Mouse (Mus musculus): ENCODE data around the gene Capn3. TPM values are rescaled to one million over a fixed set of nuclear protein-coding genes. Genes with fewer than 3 reads are reported as not detected.
A peak's percentile ranks its signal among the peaks of the same experiment; 100 is the strongest.

Capn3 gene
- polyA plus RNA-seq, 1 experiment from 2014 or later = 6.1 TPM

DNA sequence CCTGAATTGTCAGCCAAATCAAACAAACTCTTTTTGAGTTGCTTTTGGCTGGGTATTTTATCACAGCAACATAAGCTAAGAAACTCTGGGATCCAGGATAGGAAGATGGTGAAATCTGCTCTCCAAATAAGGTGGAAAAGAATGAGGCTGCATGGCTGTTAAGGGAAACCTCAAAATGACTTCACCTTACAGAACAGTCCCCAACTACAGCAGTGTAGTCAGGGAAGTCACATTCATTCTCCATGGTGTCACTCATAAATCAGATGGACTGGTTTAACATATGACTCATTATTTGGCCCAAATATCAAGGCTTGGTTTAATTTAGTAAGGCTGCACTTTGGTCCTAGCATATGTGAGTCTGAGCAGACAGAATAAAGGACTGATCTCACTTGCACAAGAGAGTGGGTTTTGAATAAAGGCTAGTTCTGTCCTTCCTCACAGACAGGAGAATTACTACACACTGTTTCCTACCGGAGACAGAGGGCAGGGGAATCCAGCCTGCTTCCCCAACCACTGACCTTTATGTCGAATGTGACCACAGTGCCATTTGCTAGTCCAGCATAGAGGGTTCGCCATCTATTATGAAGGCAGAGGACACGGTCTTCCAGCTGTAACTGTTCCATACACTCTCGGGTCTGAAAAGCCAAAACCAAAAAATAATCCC is 62.9 kb downstream of the Capn3 start:
- no peak overlapping the region for H3K4me3 ChIP-seq (replicated peaks)
- H3K9ac ChIP-seq = no peak overlapping the region
- ATAC-seq (ENCODE audit: low read depth) = no peak
- no peaks in the 10 kb centered on the region for H3K9me3 ChIP-seq (replicated peaks)
- no peaks in the 10 kb centered on the region for H3K4me1 ChIP-seq (replicated peaks)
- H3K27ac ChIP-seq = no peak overlapping the region
- no peak for DNase-seq
- H3K36me3 ChIP-seq = peaks cover 91% of the 10 kb centered on the region
- H3K4me2 ChIP-seq = no peak overlapping the region
- WGBS (ENCODE audit: insufficient replicate concordance) = 78% methylated on average over 5 of the region's 5 CpGs
- no peaks in the 10 kb centered on the region for H3K27me3 ChIP-seq

DNA sequence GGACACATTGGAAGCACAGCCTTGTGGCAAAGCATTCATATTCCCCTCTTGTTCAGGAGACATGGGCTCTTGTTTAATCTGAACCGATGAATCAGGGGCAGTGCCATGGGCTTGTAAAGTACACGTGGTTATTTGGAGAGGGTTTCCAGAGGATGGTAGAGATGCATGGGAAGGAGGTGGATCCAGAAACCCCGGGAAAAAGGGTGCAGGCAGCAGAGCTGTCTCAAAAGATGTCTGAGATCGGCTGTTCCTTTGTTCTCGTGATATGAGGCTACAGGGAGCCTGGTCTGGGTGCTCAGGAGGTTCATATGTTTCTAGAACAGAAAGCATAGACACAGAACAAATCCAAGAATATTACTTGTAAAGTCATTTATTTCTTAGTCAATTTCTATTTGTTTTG is 71.0 kb downstream of the Capn3 start:
- H3K4me2 ChIP-seq = no peak overlapping the region
- no peak overlapping the region for H3K27ac ChIP-seq
- no peak overlapping the region for H3K4me3 ChIP-seq (replicated peaks)
- peaks cover 93% of the 10 kb centered on the region for H3K36me3 ChIP-seq
- ATAC-seq (ENCODE audit: low read depth) (no peak), DNase-seq (no peak)
- H3K4me1 ChIP-seq (replicated peaks) = 0 out of 2 replicates have a peak, but pooled peaks cover 5% of the 10 kb centered on the region
- 75% methylated on average over 5 of the region's 5 CpGs for WGBS (ENCODE audit: insufficient replicate concordance)
- H3K9me3 ChIP-seq (replicated peaks) = no peaks in the 10 kb centered on the region
- H3K9ac ChIP-seq = no peak overlapping the region
- H3K27me3 ChIP-seq = no peaks in the 10 kb centered on the region

DNA sequence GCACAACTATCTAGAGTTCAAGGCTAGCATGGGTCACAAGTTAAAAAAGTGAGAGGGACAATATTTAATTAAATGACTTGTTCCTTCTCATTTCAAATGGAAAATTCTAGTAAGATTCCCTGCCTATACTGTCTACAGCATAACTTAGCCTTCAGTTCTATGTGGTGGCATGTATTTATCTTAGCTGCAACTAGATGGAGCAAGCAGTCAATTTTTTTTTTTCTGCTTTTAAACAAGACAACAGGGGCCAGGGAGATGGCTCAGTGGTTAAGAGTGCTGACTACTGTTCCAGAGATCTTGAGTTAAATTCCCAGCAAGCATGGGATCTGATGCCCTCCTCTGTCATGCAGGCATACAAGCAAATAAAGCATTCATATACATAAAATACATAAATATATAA is 73.7 kb downstream of the Capn3 start:
- Histone ChIP-seq H3K36me3 (peaks cover 91% of the 10 kb centered on the region), H3K27ac (no peak overlapping the region), H3K4me2 (no peak overlapping the region), H3K9me3 (replicated peaks) (no peaks in the 10 kb centered on the region), H3K9ac (no peak overlapping the region), H3K4me3 (replicated peaks) (no peak overlapping the region), H3K27me3 (no peaks in the 10 kb centered on the region), H3K4me1 (replicated peaks) (0 out of 2 replicates have a peak, but pooled peaks cover 6% of the 10 kb centered on the region)
- DNase-seq (no peak), ATAC-seq (ENCODE audit: low read depth) (no peak)

DNA sequence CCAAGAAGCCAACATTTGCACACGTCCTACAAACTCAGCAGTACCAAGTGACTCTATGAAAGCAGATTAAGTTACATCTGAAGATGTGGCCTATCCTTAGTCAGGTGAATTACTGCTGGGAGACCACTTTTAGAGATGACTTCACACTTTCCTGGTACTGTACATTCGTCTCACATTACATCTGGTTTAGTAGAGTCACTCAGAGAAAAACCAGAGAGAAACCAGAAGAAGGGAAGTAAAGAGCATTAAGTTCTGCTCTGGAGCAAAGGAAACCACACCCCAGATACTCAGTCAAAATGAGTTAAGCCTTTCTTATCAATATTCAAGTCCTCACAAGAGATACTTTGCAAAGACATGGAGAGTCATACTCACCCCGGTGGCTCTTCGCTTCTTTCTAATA is 75.4 kb downstream of the Capn3 start:
- peaks cover 88% of the 10 kb centered on the region for H3K36me3 ChIP-seq
- H3K27me3 ChIP-seq = no peaks in the 10 kb centered on the region
- H3K27ac ChIP-seq = no peak overlapping the region
- no peak for ATAC-seq (ENCODE audit: low read depth)
- no peak overlapping the region for H3K4me3 ChIP-seq (replicated peaks)
- 0 out of 2 replicates have a peak, but pooled peaks cover 6% of the 10 kb centered on the region for H3K4me1 ChIP-seq (replicated peaks)
- no peak overlapping the region for H3K4me2 ChIP-seq
- 59% methylated on average over 4 of the region's 4 CpGs for WGBS (ENCODE audit: insufficient replicate concordance)
- DNase-seq = no peak
- no peaks in the 10 kb centered on the region for H3K9me3 ChIP-seq (replicated peaks)
- H3K9ac ChIP-seq = no peak overlapping the region

DNA sequence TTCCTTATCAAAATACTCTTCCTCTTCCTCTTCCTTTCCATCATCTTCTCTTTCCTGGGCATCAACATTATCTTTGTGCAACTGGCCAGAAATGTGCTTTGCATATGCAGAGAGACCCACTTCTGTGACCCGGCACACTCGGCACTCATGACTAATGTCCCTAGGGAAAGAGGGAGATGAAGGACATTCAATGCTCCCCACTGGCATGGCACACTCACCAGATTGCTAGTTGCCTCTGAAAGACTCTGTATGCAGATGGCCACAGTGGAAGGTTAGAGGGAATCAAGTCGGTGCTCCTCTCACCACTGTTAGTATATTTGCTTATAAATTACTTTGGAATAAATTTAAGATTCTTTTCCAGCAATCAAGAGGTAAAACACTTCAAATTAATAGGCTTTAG is 83.5 kb downstream of the Capn3 start:
- DNase-seq = no peak
- Histone ChIP-seq H3K4me1 (replicated peaks) (peaks cover 9% of the 10 kb centered on the region), H3K27me3 (no peaks in the 10 kb centered on the region), H3K4me2 (no peak overlapping the region), H3K27ac (no peak overlapping the region), H3K4me3 (replicated peaks) (no peak overlapping the region), H3K9ac (no peak overlapping the region), H3K36me3 (peaks cover 30% of the 10 kb centered on the region), H3K9me3 (replicated peaks) (no peaks in the 10 kb centered on the region)
- no peak for ATAC-seq (ENCODE audit: low read depth)
- 71% methylated on average over 3 of the region's 3 CpGs for WGBS (ENCODE audit: insufficient replicate concordance)

DNA sequence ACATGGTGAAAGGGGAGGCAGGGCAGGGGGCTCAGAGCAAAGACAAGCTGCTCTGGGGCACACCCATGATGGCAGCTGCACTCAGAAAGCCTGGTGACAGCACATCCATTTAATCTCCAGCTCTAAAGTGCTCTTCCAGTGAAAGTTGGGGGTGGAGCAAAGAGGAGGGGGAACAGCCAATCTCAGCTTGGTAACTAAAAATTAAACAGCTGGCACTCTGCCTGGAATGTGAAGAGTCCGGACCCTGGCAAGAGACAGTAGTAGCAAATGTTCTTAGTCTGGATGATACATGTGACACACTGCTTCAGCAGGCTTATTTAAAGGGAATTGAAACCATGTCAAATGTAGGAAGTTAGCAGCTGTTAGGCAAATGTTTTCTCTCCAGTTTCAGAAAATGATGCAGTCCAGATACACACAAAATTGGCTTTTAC is 84.0 kb downstream of the Capn3 start:
- H3K4me2 ChIP-seq = no peak overlapping the region
- no peak overlapping the region for H3K9ac ChIP-seq
- H3K4me3 ChIP-seq (replicated peaks) = no peak overlapping the region
- H3K27me3 ChIP-seq = no peaks in the 10 kb centered on the region
- H3K4me1 ChIP-seq (replicated peaks) = peaks cover 9% of the 10 kb centered on the region
- H3K27ac ChIP-seq = 0 out of 2 replicates have a peak overlapping the region, but pooled peaks have one; percentile 39
- H3K9me3 ChIP-seq (replicated peaks) = no peaks in the 10 kb centered on the region
- 61% methylated on average over 1 of the region's 1 CpGs for WGBS (ENCODE audit: insufficient replicate concordance)
- ATAC-seq (ENCODE audit: low read depth) (peak; percentile 47; the same call in 1 of the 2 replicates), DNase-seq (no peak)
- peaks cover 27% of the 10 kb centered on the region for H3K36me3 ChIP-seq

DNA sequence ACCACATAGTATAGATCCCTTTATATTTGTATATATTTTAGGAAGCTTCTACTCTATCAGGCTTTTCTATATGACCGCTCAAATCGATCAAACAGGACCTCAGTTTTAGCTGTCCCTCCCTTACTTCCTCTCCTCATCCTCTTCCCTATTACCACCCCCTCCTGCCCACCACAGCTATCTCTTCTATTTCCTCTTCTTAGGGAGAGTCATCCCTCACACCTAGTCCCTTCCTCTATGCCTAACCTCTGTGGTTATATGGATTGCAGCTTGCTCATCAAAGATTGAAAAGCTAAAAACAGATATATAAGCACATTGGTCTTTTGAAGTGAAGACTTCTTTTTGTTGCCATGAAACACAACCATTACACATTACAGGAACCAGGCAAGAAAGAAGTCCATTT is 88.9 kb downstream of the Capn3 start:
- no peak for ATAC-seq (ENCODE audit: low read depth)
- WGBS (ENCODE audit: insufficient replicate concordance) = 40% methylated on average over 2 of the region's 2 CpGs
- Histone ChIP-seq H3K4me3 (replicated peaks) (no peak overlapping the region), H3K4me2 (no peak overlapping the region), H3K27me3 (no peaks in the 10 kb centered on the region), H3K9me3 (replicated peaks) (no peaks in the 10 kb centered on the region), H3K36me3 (peaks cover 25% of the 10 kb centered on the region), H3K27ac (no peak overlapping the region), H3K9ac (no peak overlapping the region), H3K4me1 (replicated peaks) (peaks cover 4% of the 10 kb centered on the region; the same call in 1 of the 2 replicates)
- DNase-seq = no peak

Other genes starting within 250 kb of the Capn3 start
- gene Pla2g4e, start 210.7 kb upstream of the Capn3 start, polyA plus RNA-seq (2015; fragmentation: Nextera tagmentation; extraction: Ambion mirVana) = 0.02 TPM in 1 of 2 replicates, not detected in the other
- gene Pla2g4d, start 166.8 kb upstream of the Capn3 start, polyA plus RNA-seq (2015; fragmentation: Nextera tagmentation; extraction: Ambion mirVana) = not detected in 2 replicates
- 0.06 TPM in 1 of 2 replicates, not detected in the other for gene Pla2g4f, start 141.9 kb upstream of the Capn3 start, polyA plus RNA-seq (2015; fragmentation: Nextera tagmentation; extraction: Ambion mirVana)
- gene Vps39, start 102.9 kb upstream of the Capn3 start, polyA plus RNA-seq (2015; fragmentation: Nextera tagmentation; extraction: Ambion mirVana) = 7.1 and 8.2 TPM in 2 replicates
- gene Ganc, start 52.1 kb upstream of the Capn3 start, polyA plus RNA-seq (2015; fragmentation: Nextera tagmentation; extraction: Ambion mirVana) = 4.9 and 5.5 TPM in 2 replicates
- 4.0 and 6.2 TPM in 2 replicates for gene Tmem87a, start 51.9 kb upstream of the Capn3 start, polyA plus RNA-seq (2015; fragmentation: Nextera tagmentation; extraction: Ambion mirVana)
- 25.6 and 29.1 TPM in 2 replicates for gene Zfp106, start 107.8 kb downstream of the Capn3 start, polyA plus RNA-seq (2015; fragmentation: Nextera tagmentation; extraction: Ambion mirVana)
- gene Snap23, start 111.7 kb downstream of the Capn3 start, polyA plus RNA-seq (2015; fragmentation: Nextera tagmentation; extraction: Ambion mirVana) = 31.3 and 36.9 TPM in 2 replicates
- 17.6 and 19.1 TPM in 2 replicates for gene Haus2, start 153.4 kb downstream of the Capn3 start, polyA plus RNA-seq (2015; fragmentation: Nextera tagmentation; extraction: Ambion mirVana)
- 14.2 and 15.6 TPM in 2 replicates for gene Lrrc57, start 153.5 kb downstream of the Capn3 start, polyA plus RNA-seq (2015; fragmentation: Nextera tagmentation; extraction: Ambion mirVana)
- gene Stard9, start 173.1 kb downstream of the Capn3 start, polyA plus RNA-seq (2015; fragmentation: Nextera tagmentation; extraction: Ambion mirVana) = 0.61 and 0.85 TPM in 2 replicates